ENCODE assay signal across 9 mouse cellular contexts in the genomic region with DNA sequence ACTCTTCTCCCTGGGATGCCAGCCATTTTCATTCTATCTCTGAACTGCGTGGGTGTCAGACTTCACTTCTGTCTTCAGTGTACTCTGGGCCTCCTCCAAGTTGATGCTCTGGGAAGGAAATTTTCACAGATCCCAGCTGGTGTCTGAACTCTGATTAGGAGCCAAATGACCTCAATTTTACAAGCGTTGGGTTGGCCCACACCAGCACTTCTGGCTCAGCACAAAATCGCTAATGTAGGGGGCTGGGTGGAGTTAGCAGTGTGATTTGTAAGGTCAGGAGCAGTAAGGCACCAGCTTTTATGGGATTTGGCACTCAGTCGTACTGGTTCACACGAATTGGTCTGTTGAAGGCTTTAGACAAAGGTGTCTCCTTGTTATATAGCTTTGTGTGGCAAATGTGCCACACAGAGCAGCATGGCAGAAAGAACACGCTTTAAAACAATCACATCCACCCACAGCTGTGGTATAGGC.
DNase-seq lines count a peak whose midpoint lies in the region; ATAC-seq and TF ChIP-seq lines count a peak whose summit lies in the region.
"Had no signal": no experiment of that assay in that cellular context is flagged by ENCODE, and none has a peak within 500 bp of the region (broad histone marks: within the 10 kb centered on the region; RNA-seq: fewer than 3 reads in every experiment).

No protein-coding gene starts in this region.

- ATAC-seq in midbrain, embryonic 14.5 days (ENCODE audit: low FRiP score, low TSS enrichment), result no peak
- ATAC-seq in midbrain, embryonic 13.5 days, result no peak
- peak; percentile 80 for ATAC-seq in lung, embryonic 14.5 days (ENCODE audit: insufficient read depth)
- no peak for ATAC-seq in granulocyte monocyte progenitor cell, adult 5-6 weeks (replicated peaks; ENCODE audit: poor library complexity, severe bottlenecking)

- TF ChIP-seq CTCF in lung, embryonic 14.5 days (IDR thresholded peaks at IDR 0.05; ENCODE audit: low read depth), result no peak

- no peaks in the 10 kb centered on the region for H3K36me3 ChIP-seq in midbrain, embryonic 14.5 days (ENCODE audit: control insufficient read depth, insufficient read depth, low read length)
- H3K36me3 ChIP-seq in midbrain, embryonic 13.5 days, result no peaks in the 10 kb centered on the region
- H3K36me3 ChIP-seq in lung, embryonic 14.5 days (ENCODE audit: insufficient read depth), result no peaks in the 10 kb centered on the region
- H3K36me3 ChIP-seq: neural tube, embryonic 12.5 days had no signal

- WGBS in midbrain, embryonic 14.5 days, result 74% methylated on average over 6 of the region's 6 CpGs
- WGBS in midbrain, embryonic 13.5 days, result 70% methylated on average over 6 of the region's 6 CpGs
- WGBS in lung, embryonic 14.5 days, result 50% methylated on average over 6 of the region's 6 CpGs

- no peaks in the 10 kb centered on the region for H3K9me3 ChIP-seq in midbrain, embryonic 14.5 days (ENCODE audit: control insufficient read depth, low read length)
- no peaks in the 10 kb centered on the region for H3K9me3 ChIP-seq in midbrain, embryonic 13.5 days
- H3K9me3 ChIP-seq in lung, embryonic 14.5 days (ENCODE audit: low read depth, low read length), result no peaks in the 10 kb centered on the region
- H3K9me3 ChIP-seq: neural tube, embryonic 12.5 days had no signal

- no peak overlapping the region for H3K27ac ChIP-seq in midbrain, embryonic 14.5 days (replicated peaks; ENCODE audit: low read depth, low read length)
- no peak overlapping the region for H3K27ac ChIP-seq in midbrain, embryonic 13.5 days
- peak overlapping the region; percentile 58; the same call in 1 of the 2 replicates for H3K27ac ChIP-seq in lung, embryonic 14.5 days (ENCODE audit: low read depth)
- H3K27ac ChIP-seq: neural tube, embryonic 12.5 days had no signal

- H3K9ac ChIP-seq in midbrain, embryonic 14.5 days (replicated peaks; ENCODE audit: low read length), result no peak overlapping the region
- H3K9ac ChIP-seq in midbrain, embryonic 13.5 days (replicated peaks), result no peak overlapping the region
- H3K9ac ChIP-seq in lung, embryonic 14.5 days, result no peak overlapping the region
- H3K9ac ChIP-seq: neural tube, embryonic 12.5 days had no signal

- H3K4me3 ChIP-seq in midbrain, embryonic 14.5 days (replicated peaks; ENCODE audit: low read depth, low read length), result no peak overlapping the region
- no peak overlapping the region for H3K4me3 ChIP-seq in midbrain, embryonic 13.5 days (replicated peaks)
- no peak overlapping the region for H3K4me3 ChIP-seq in lung, embryonic 14.5 days (ENCODE audit: low read depth, low read length)
- H3K4me3 ChIP-seq: neural tube, embryonic 12.5 days had no signal

- no peaks in the 10 kb centered on the region for H3K4me1 ChIP-seq in midbrain, embryonic 14.5 days (ENCODE audit: control insufficient read depth, insufficient read depth, low read length)
- no peaks in the 10 kb centered on the region for H3K4me1 ChIP-seq in midbrain, embryonic 13.5 days (replicated peaks)
- H3K4me1 ChIP-seq in lung, embryonic 14.5 days (ENCODE audit: insufficient read depth), result peaks cover 5% of the 10 kb centered on the region; the same call in 1 of the 2 replicates
- H3K4me1 ChIP-seq: neural tube, embryonic 12.5 days had no signal

- no peak overlapping the region for H3K4me2 ChIP-seq in midbrain, embryonic 14.5 days (ENCODE audit: low read length)
- H3K4me2 ChIP-seq in midbrain, embryonic 13.5 days (replicated peaks), result no peak overlapping the region
- H3K4me2 ChIP-seq in lung, embryonic 14.5 days, result no peak overlapping the region
- H3K4me2 ChIP-seq: neural tube, embryonic 12.5 days had no signal

- H3K27me3 ChIP-seq in midbrain, embryonic 14.5 days (ENCODE audit: control insufficient read depth, insufficient read depth, low read length), result no peaks in the 10 kb centered on the region
- no peaks in the 10 kb centered on the region for H3K27me3 ChIP-seq in midbrain, embryonic 13.5 days
- H3K27me3 ChIP-seq in lung, embryonic 14.5 days (ENCODE audit: insufficient read depth, low read length), result no peaks in the 10 kb centered on the region
- H3K27me3 ChIP-seq: neural tube, embryonic 12.5 days had no signal

- DNase-seq in midbrain, embryonic 14.5 days, result peak; percentile 10
- DNase-seq in embryo, embryonic 11 days, result peak; percentile 16
- DNase-seq in heart, postnatal 4 days, result peak; percentile 39
- peak; percentile 68 for DNase-seq in lung, embryonic 14.5 days
- no peak for DNase-seq in thymus, postnatal 4 days
- DNase-seq in left cerebral cortex, adult 18-20 months (ENCODE audit: low spot score in 2 of 2), result no peak

Comparison
In these comparisons a context has a peak if more than half of its experiments do, and no peak if none do; other contexts are left out.
1. DNase-seq: peak in midbrain, embryonic 14.5 days (single experiment), embryo, embryonic 11 days (single experiment), heart, postnatal 4 days (single experiment) and lung, embryonic 14.5 days (single experiment); none in thymus, postnatal 4 days (single experiment) and left cerebral cortex, adult 18-20 months (0 of 2).